Comparison of ENCODE assay signal across 16 mouse cellular contexts in genomic region chr2:166619906-166620490, GRCm38 (mm10).
DNase-seq lines count a peak whose midpoint lies in the region; ATAC-seq and TF ChIP-seq lines count a peak whose summit lies in the region.
"Had no signal": no experiment of that assay in that cellular context is flagged by ENCODE, and none has a peak within 500 bp of the region (broad histone marks: within the 10 kb centered on the region; RNA-seq: fewer than 3 reads in every experiment).

No protein-coding gene starts in this region.

- H3K4me2 ChIP-seq in heart, embryonic 16.5 days (ENCODE audit: low read depth, low read length), result no peak overlapping the region
- no peak overlapping the region for H3K4me2 ChIP-seq in liver, embryonic 13.5 days
- no peak overlapping the region for H3K4me2 ChIP-seq in liver, embryonic 11.5 days
- H3K4me2 ChIP-seq: heart, embryonic 11.5 days; intestine, embryonic 15.5 days; limb, embryonic 13.5 days; midbrain, embryonic 12.5 days; neural tube, embryonic 13.5 days had no signal

- TF ChIP-seq POLR2A in thymus, adult 2 months (IDR thresholded peaks at IDR 0.05; ENCODE audit: control insufficient read depth, extremely low read depth, insufficient read depth, low read length, poor library complexity), result no peak

- peak overlapping the region; percentile 10; the same call in 1 of the 2 replicates for H3K27ac ChIP-seq in heart, embryonic 16.5 days (ENCODE audit: low read length)
- no peak overlapping the region for H3K27ac ChIP-seq in liver, embryonic 13.5 days
- H3K27ac ChIP-seq in liver, embryonic 11.5 days (ENCODE audit: low read depth, low read length), result no peak overlapping the region
- peak overlapping the region; percentile 95 for H3K27ac ChIP-seq in thymus, adult 2 months (ENCODE audit: control insufficient read depth, insufficient read depth, low read length)
- H3K27ac ChIP-seq: intestine, embryonic 15.5 days; limb, embryonic 13.5 days; midbrain, embryonic 12.5 days had no signal

- H3K4me1 ChIP-seq in heart, embryonic 16.5 days (ENCODE audit: control insufficient read depth, insufficient read depth, low read length), result peaks cover 10% of the 10 kb centered on the region
- H3K4me1 ChIP-seq in liver, embryonic 13.5 days (replicated peaks), result peaks cover 44% of the 10 kb centered on the region
- H3K4me1 ChIP-seq in liver, embryonic 11.5 days (replicated peaks; ENCODE audit: control insufficient read depth, insufficient read depth, low read length), result peaks cover 37% of the 10 kb centered on the region
- peaks cover 73% of the 10 kb centered on the region for H3K4me1 ChIP-seq in thymus, adult 2 months (replicated peaks; ENCODE audit: control insufficient read depth, insufficient read depth, low read length)

- DNase-seq in heart, postnatal 36 days, result no peak
- no peak for DNase-seq in liver, embryonic 13.5 days
- DNase-seq in liver, embryonic 11.5 days (ENCODE audit: low spot score), result no peak
- DNase-seq in thymus, adult 2 months, result peak; percentile 57
- no peak for DNase-seq in thymus, postnatal 0 days (ENCODE audit: low spot score)
- peak; percentile 65 for DNase-seq in thymus, postnatal 4 days
- no peak for DNase-seq in frontal cortex, postnatal 10 days (ENCODE audit: low spot score in 2 of 2)
- DNase-seq: adrenal gland, postnatal 10 days; cerebellum, postnatal 25 days had no signal

- intact Hi-C loops in heart, postnatal 36 days (cut with DNase I), result loop anchor here (5.0 kb wide), 1 partner anchor 47 kb away; no protein-coding TSS in a partner anchor

- no peaks in the 10 kb centered on the region for H3K27me3 ChIP-seq in heart, embryonic 16.5 days (ENCODE audit: control insufficient read depth, insufficient read depth, low read length)
- H3K27me3 ChIP-seq in liver, embryonic 13.5 days, result no peaks in the 10 kb centered on the region
- H3K27me3 ChIP-seq in liver, embryonic 11.5 days (replicated peaks; ENCODE audit: control insufficient read depth, insufficient read depth, low read length), result no peaks in the 10 kb centered on the region
- no peaks in the 10 kb centered on the region for H3K27me3 ChIP-seq in thymus, adult 2 months (ENCODE audit: control insufficient read depth, insufficient read depth, low read length)
- H3K27me3 ChIP-seq: intestine, embryonic 15.5 days; limb, embryonic 13.5 days; midbrain, embryonic 12.5 days; neural tube, embryonic 13.5 days; Patski had no signal

- ATAC-seq in heart, embryonic 16.5 days (replicated peaks; ENCODE audit: extremely low read depth, insufficient read depth, low FRiP score), result no peak
- ATAC-seq in liver, embryonic 13.5 days (ENCODE audit: low read depth), result 0 out of 2 replicates have a peak, but pooled peaks have one; percentile 2
- no peak for ATAC-seq in liver, embryonic 11.5 days (replicated peaks; ENCODE audit: low FRiP score)
- ATAC-seq: intestine, embryonic 15.5 days; Patski had no signal

- TF ChIP-seq CTCF in thymus, adult 2 months (IDR thresholded peaks at IDR 0.05; ENCODE audit: borderline replicate concordance, control insufficient read depth, extremely low read depth, insufficient read depth, low read length, poor library complexity), result no peak

- no peaks in the 10 kb centered on the region for H3K9me3 ChIP-seq in heart, embryonic 16.5 days (replicated peaks; ENCODE audit: control insufficient read depth, low read length)
- no peaks in the 10 kb centered on the region for H3K9me3 ChIP-seq in liver, embryonic 13.5 days (replicated peaks)
- H3K9me3 ChIP-seq in liver, embryonic 11.5 days (ENCODE audit: control insufficient read depth, low read length), result no peaks in the 10 kb centered on the region
- H3K9me3 ChIP-seq: intestine, embryonic 15.5 days; limb, embryonic 13.5 days; midbrain, embryonic 12.5 days; neural tube, embryonic 13.5 days had no signal

- no peak overlapping the region for H3K4me3 ChIP-seq in heart, embryonic 16.5 days (ENCODE audit: low read length)
- H3K4me3 ChIP-seq in liver, embryonic 13.5 days (replicated peaks), result no peak overlapping the region
- H3K4me3 ChIP-seq in liver, embryonic 11.5 days (ENCODE audit: low read depth, low read length), result no peak overlapping the region
- no peak overlapping the region for H3K4me3 ChIP-seq in thymus, adult 2 months (ENCODE audit: control insufficient read depth, insufficient read depth, low read length)
- H3K4me3 ChIP-seq: intestine, embryonic 15.5 days; limb, embryonic 13.5 days; midbrain, embryonic 12.5 days; neural tube, embryonic 13.5 days had no signal

- WGBS in heart, embryonic 16.5 days, result 43% methylated on average over 10 of the region's 10 CpGs
- WGBS in liver, embryonic 13.5 days (ENCODE audit: insufficient replicate concordance), result 17% methylated on average over 10 of the region's 10 CpGs
- WGBS in liver, embryonic 11.5 days, result 27% methylated on average over 10 of the region's 10 CpGs
- WGBS in thymus, adult 2 months, result 14% methylated on average over 10 of the region's 10 CpGs

- no peaks in the 10 kb centered on the region for H3K36me3 ChIP-seq in heart, embryonic 16.5 days (ENCODE audit: control insufficient read depth, insufficient read depth)
- H3K36me3 ChIP-seq in liver, embryonic 13.5 days, result peaks cover 28% of the 10 kb centered on the region
- H3K36me3 ChIP-seq in liver, embryonic 11.5 days (ENCODE audit: control insufficient read depth, insufficient read depth, low read length), result no peaks in the 10 kb centered on the region
- no peaks in the 10 kb centered on the region for H3K36me3 ChIP-seq in thymus, adult 2 months (ENCODE audit: control insufficient read depth, insufficient read depth, low read length)
- H3K36me3 ChIP-seq: intestine, embryonic 15.5 days had no signal

- no peak overlapping the region for H3K9ac ChIP-seq in heart, embryonic 16.5 days (ENCODE audit: low read length)
- H3K9ac ChIP-seq in liver, embryonic 13.5 days, result no peak overlapping the region
- no peak overlapping the region for H3K9ac ChIP-seq in liver, embryonic 11.5 days (ENCODE audit: low read depth, low read length)
- H3K9ac ChIP-seq: intestine, embryonic 15.5 days; limb, embryonic 13.5 days; midbrain, embryonic 12.5 days; neural tube, embryonic 13.5 days had no signal

Comparison
In these comparisons a context has a peak if more than half of its experiments do, and no peak if none do; other contexts are left out.
1. DNase-seq: peak in thymus, adult 2 months (single experiment) and thymus, postnatal 4 days (single experiment); none in heart, postnatal 36 days (0 of 2), liver, embryonic 13.5 days (single experiment), liver, embryonic 11.5 days (single experiment), thymus, postnatal 0 days (single experiment) and frontal cortex, postnatal 10 days (0 of 2).
2. H3K27ac ChIP-seq: peak in heart, embryonic 16.5 days (single experiment) and thymus, adult 2 months (single experiment); none in liver, embryonic 13.5 days (single experiment) and liver, embryonic 11.5 days (single experiment).